Mouse (Mus musculus) megakaryocyte, embryonic 14.5 days (primary cell): Measurements from ENCODE around the gene Sirpa. TPM values are rescaled to one million over a fixed set of nuclear protein-coding genes. Genes with fewer than 3 reads are reported as not detected.

Experiments used
- H3K27me3 ChIP-seq: replicated peaks from 2 replicates; pipeline ENCODE3; 2012; ENCODE audit warnings: inconsistent platforms
- H3K36me3 ChIP-seq: replicated peaks from 2 replicates; pipeline ENCODE3; 2012; ENCODE audit warnings: low read length, inconsistent platforms, mixed read lengths
- H3K4me1 ChIP-seq: 2 replicates; pipeline ENCODE4 v1.6.1; 2012; ENCODE audit warnings: inconsistent platforms
- H3K4me3 ChIP-seq: replicated peaks from 2 replicates; pipeline ENCODE3; 2012; ENCODE audit warnings: moderate library complexity, mild to moderate bottlenecking, inconsistent platforms
- H3K9me3 ChIP-seq: 2 replicates; pipeline ENCODE4 v1.6.1; 2012; ENCODE audit warnings: inconsistent platforms
- FLI1 ChIP-seq: IDR thresholded peaks from 2 replicates; pipeline ENCODE4 v1.6.1; 2012; ENCODE audit warnings: low read length, inconsistent platforms, mixed read lengths
- GATA1 ChIP-seq: IDR thresholded peaks from 3 replicates; pipeline ENCODE4 v1.6.1; 2012; ENCODE audit warnings: mixed read lengths, low read length, inconsistent platforms, borderline replicate concordance
- polyA plus RNA-seq: library from polyadenylated mRNA; stranded (reverse); fragments of >175 nt; gene quantifications from 2 replicates; pipeline ENCODE4 v1.2.3, GENCODE M21; 2012; ENCODE audit warnings: low replicate concordance; ENCODE audit not compliant: insufficient read depth

Sirpa gene
- polyA plus RNA-seq, 1 experiment = 60.3 TPM

DNA sequence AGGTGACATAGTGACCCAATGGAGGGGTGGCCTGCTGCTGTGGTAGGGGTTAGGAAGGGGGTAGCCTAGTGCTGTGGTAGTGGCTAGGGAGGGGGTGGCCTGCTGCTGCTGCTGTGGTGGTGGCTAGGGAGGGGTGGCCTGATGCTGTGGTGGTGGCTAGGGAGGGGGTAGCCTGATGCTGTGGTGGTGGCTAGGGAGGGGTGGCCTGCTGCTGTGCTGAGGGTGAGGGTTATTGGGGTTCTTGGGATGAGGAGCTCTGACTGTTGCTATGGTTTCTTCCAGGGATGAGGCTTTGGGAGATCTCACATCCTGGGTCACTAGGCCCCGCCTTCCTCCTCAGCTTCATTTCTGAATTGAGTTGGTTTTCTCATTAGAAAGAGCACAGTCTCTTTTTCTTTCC is 10.9 kb downstream of the Sirpa start:
- peak overlapping the region; percentile 2 for H3K4me3 ChIP-seq
- TF ChIP-seq GATA1 (no peak), FLI1 (no peak)
- H3K9me3 ChIP-seq = no peaks in the 10 kb centered on the region
- H3K36me3 ChIP-seq = no peaks in the 10 kb centered on the region
- H3K27me3 ChIP-seq = peaks cover 52% of the 10 kb centered on the region
- peaks cover 38% of the 10 kb centered on the region for H3K4me1 ChIP-seq

DNA sequence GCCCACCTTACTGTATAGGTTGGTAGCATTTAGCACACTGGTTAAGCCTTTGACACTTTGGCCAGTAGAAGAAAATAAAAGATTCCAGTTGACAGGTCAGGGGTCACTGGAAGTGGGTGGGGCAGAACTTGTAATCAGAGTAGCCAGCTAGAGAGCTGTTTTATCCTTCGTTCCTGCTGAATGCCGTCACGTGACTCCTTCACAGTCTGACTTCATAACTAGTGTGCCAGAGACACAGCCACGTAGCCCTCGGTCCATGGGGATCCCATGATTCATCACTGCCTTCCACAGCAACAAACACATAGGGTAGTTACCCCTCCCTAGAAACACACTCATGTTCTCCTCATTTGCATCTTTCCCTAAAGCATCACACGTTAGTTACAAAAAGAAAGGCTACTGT is 11.4 kb downstream of the Sirpa start:
- H3K4me3 ChIP-seq = no peak overlapping the region
- peaks cover 47% of the 10 kb centered on the region for H3K27me3 ChIP-seq
- TF ChIP-seq GATA1 (no peak), FLI1 (no peak)
- H3K4me1 ChIP-seq = peaks cover 38% of the 10 kb centered on the region
- no peaks in the 10 kb centered on the region for H3K36me3 ChIP-seq
- H3K9me3 ChIP-seq = no peaks in the 10 kb centered on the region

GRCm38 (mm10) chr2:129605816-129606215 is 13.2 kb downstream of the Sirpa start:
- Histone ChIP-seq H3K4me1 (peaks cover 30% of the 10 kb centered on the region), H3K9me3 (no peaks in the 10 kb centered on the region), H3K4me3 (no peak overlapping the region), H3K36me3 (peaks cover 6% of the 10 kb centered on the region), H3K27me3 (peaks cover 38% of the 10 kb centered on the region)
- TF ChIP-seq GATA1 (no peak), FLI1 (no peak)

DNA sequence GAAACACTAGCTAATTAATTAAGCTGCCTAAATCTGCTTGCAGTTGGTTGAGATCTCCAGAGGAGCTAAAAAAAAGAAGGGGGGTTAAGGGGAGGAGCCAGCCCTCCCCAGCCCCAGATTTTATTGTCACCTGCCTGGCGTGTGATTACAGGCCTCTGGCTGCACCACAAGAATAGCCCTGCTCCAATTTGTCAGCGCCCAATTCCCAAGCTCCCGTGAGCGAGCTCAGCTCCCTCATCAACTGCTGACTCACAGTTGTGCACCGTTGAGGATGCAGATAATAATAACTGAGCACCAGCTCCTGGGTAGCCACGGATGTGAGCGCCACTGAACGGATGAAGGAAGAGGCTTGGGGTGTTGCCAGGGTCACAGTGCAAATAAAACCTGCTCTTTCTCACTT is 13.6 kb downstream of the Sirpa start:
- H3K36me3 ChIP-seq = peaks cover 6% of the 10 kb centered on the region
- TF ChIP-seq FLI1 (no peak), GATA1 (no peak)

DNA sequence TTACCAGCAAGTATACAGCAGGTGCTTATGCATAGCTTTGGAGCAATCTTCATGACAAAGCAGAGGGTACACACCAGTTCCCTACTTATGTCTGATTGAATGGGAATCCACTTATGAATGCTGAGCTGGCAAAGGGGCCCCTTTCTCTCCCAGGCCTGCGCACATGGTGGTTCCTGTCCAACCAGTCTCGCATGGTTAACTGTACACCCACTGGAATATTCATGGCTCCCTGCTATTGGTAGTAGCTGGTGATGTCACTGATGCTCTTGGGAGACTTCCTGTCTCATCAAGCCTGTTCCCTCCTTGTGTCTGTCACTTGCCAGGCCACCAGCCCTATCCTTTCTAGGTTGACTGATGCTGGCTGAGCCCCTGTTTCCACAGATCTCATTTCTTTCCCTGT is 14.3 kb downstream of the Sirpa start:
- H3K9me3 ChIP-seq = no peaks in the 10 kb centered on the region
- peaks cover 6% of the 10 kb centered on the region for H3K36me3 ChIP-seq
- peaks cover 20% of the 10 kb centered on the region for H3K4me1 ChIP-seq
- peaks cover 33% of the 10 kb centered on the region for H3K27me3 ChIP-seq
- no peak overlapping the region for H3K4me3 ChIP-seq
- TF ChIP-seq FLI1 (no peak), GATA1 (no peak)

More for the DNA sequence above, 13.6 kb downstream of the Sirpa start:
- Histone ChIP-seq H3K27me3 (peaks cover 35% of the 10 kb centered on the region), H3K4me3 (no peak overlapping the region), H3K4me1 (peaks cover 26% of the 10 kb centered on the region), H3K9me3 (no peaks in the 10 kb centered on the region)

DNA sequence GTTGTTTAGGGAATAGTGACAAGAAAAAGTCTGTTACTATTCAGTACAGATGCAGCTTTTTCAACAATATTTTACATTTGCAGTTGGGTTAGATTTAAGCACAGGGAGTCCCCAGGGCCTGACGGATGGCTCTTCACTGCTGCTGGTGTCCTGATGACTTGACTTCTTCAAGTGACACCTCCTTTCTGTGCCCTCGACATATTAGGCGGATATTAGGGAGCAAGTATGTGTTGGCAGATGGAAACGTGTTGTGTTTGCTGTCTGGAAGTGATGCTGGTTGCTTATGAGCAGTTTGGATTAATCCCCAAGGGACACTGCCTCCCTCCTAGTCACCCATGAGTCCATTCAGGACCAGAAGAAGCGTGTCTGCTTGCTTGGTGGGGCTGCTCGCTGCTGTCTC is 21.3 kb downstream of the Sirpa start:
- Histone ChIP-seq H3K9me3 (peaks cover 11% of the 10 kb centered on the region), H3K27me3 (peaks cover 12% of the 10 kb centered on the region), H3K4me3 (no peak overlapping the region), H3K36me3 (peaks cover 22% of the 10 kb centered on the region), H3K4me1 (no peaks in the 10 kb centered on the region)
- TF ChIP-seq GATA1 = no peak
- no peak for TF ChIP-seq FLI1

- Histone ChIP-seq H3K4me3 (no peak overlapping the region), H3K36me3 (peaks cover 18% of the 10 kb centered on the region), H3K9me3 (peaks cover 11% of the 10 kb centered on the region), H3K27me3 (peaks cover 7% of the 10 kb centered on the region), H3K4me1 (no peaks in the 10 kb centered on the region)
- TF ChIP-seq GATA1 = no peak
- no peak for TF ChIP-seq FLI1
Observed at GRCm38 (mm10) chr2:129614482-129615185, 22.0 kb downstream of the Sirpa start.

- Histone ChIP-seq H3K9me3 (peaks cover 11% of the 10 kb centered on the region), H3K27me3 (peaks cover 15% of the 10 kb centered on the region), H3K4me1 (peaks cover 3% of the 10 kb centered on the region; the same call in 1 of the 2 replicates), H3K36me3 (peaks cover 18% of the 10 kb centered on the region), H3K4me3 (no peak overlapping the region)
- no peak for TF ChIP-seq GATA1
- TF ChIP-seq FLI1 = no peak
Observed at GRCm38 (mm10) chr2:129620148-129620547, 27.5 kb downstream of the Sirpa start.

DNA sequence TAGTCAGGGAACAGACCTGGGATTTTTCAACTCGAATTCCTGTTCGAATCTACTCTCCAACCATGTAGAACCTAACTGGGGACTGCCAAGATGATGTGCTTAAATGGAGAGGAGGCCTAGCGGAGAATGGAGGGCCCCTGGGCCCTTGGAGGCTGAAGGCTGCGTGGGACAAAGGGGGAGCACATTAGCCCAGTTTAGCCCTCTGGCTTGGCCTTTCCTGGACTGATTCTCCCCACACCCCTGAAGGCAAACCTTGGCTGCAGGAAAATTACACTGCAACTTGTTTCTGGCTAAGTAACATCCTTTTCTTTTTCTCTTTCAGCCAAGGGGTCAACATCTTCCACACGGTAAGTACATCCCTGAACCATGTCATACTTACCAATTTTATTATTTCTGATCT is 28.2 kb downstream of the Sirpa start:
- TF ChIP-seq GATA1 = no peak
- TF ChIP-seq FLI1 = no peak
- Histone ChIP-seq H3K36me3 (peaks cover 13% of the 10 kb centered on the region), H3K9me3 (peaks cover 4% of the 10 kb centered on the region)

GRCm38 (mm10) chr2:129621654-129622490 is 29.2 kb downstream of the Sirpa start:
- Histone ChIP-seq H3K4me3 (no peak overlapping the region), H3K36me3 (peaks cover 8% of the 10 kb centered on the region), H3K4me1 (peaks cover 3% of the 10 kb centered on the region; the same call in 1 of the 2 replicates), H3K9me3 (no peaks in the 10 kb centered on the region), H3K27me3 (peaks cover 14% of the 10 kb centered on the region)
- TF ChIP-seq GATA1 (no peak), FLI1 (no peak)

More for the DNA sequence above, 28.2 kb downstream of the Sirpa start:
- H3K4me3 ChIP-seq = no peak overlapping the region
- peaks cover 3% of the 10 kb centered on the region; the same call in 1 of the 2 replicates for H3K4me1 ChIP-seq
- peaks cover 15% of the 10 kb centered on the region for H3K27me3 ChIP-seq
